Mouse (Mus musculus): ENCODE results near the gene Slc25a36.

GRCm38 (mm10) chr9:97036656-97037055, 74.3 kb downstream of the Slc25a36 start:
- TF ChIP-seq GATA1 (IDR thresholded peaks at IDR 0.05; ENCODE audit: low read length), result no peak
- no peak for TF ChIP-seq TAL1 (IDR thresholded peaks at IDR 0.05; ENCODE audit: low read length)
